Mouse (Mus musculus) retina, postnatal 7 days (tissue): Measurements from ENCODE around the gene Pagr1b.

ENCODE experiments used
- DNase-seq: peaks from one replicate; pipeline ENCODE4 v3.0.0-alpha.2; 2012; ENCODE audit warnings: low read depth, low spot score

Pagr1b gene

GRCm38 (mm10) chr7:127019306-127019960 lies 3.1 kb upstream of the Pagr1b start:
- no peak for DNase-seq

GRCm38 (mm10) chr7:127018416-127019305 lies 2.4 kb upstream of the Pagr1b start:
- DNase-seq, result no peak

- DNase-seq, result no peak
Measured at GRCm38 (mm10) chr7:127017950-127018345, 1.7 kb upstream of the Pagr1b start.

- peak; percentile 100 for DNase-seq
Measured at GRCm38 (mm10) chr7:127016971-127017949, 976 bp upstream of the Pagr1b start, which contains the start of gene Pagr1a. Pagr1a (minus strand) TSS chr7:127017352.

- DNase-seq, result no peak
Measured at GRCm38 (mm10) chr7:127016486-127016938, 228 bp upstream of the Pagr1b start.

GRCm38 (mm10) chr7:127016081-127016480 lies 203 bp downstream of the Pagr1b start:
- no peak for DNase-seq

- DNase-seq, result no peak
Measured at GRCm38 (mm10) chr7:127014993-127015392, 1.3 kb downstream of the Pagr1b start.

GRCm38 (mm10) chr7:127014320-127014719 lies 2.0 kb downstream of the Pagr1b start, which contains the start of gene Mvp:
Mvp (minus strand) TSS chr7:127014621.
- no peak for DNase-seq

GRCm38 (mm10) chr7:127013385-127013784 lies 2.9 kb downstream of the Pagr1b start:
- no peak for DNase-seq

- no peak for DNase-seq
Measured at GRCm38 (mm10) chr7:127012845-127013244, 3.4 kb downstream of the Pagr1b start.

- DNase-seq, result no peak
Measured at GRCm38 (mm10) chr7:127012374-127012773, 3.9 kb downstream of the Pagr1b start.

- no peak for DNase-seq
Measured at GRCm38 (mm10) chr7:127011717-127012116, 4.6 kb downstream of the Pagr1b start.

- DNase-seq, result no peak
Measured at GRCm38 (mm10) chr7:127011051-127011450, 5.2 kb downstream of the Pagr1b start.

- DNase-seq, result no peak
Measured at GRCm38 (mm10) chr7:127009307-127010085, 6.8 kb downstream of the Pagr1b start.

GRCm38 (mm10) chr7:127008239-127009019 lies 7.9 kb downstream of the Pagr1b start:
- no peak for DNase-seq

- DNase-seq, result no peak
Measured at GRCm38 (mm10) chr7:127007313-127008024, 8.8 kb downstream of the Pagr1b start.

GRCm38 (mm10) chr7:127004122-127004875 lies 12.0 kb downstream of the Pagr1b start:
- no peak for DNase-seq

- DNase-seq, result no peak
Measured at GRCm38 (mm10) chr7:127003620-127004019, 12.7 kb downstream of the Pagr1b start.
